Mouse (Mus musculus) layer of hippocampus, postnatal 25 days (tissue): ENCODE data around the gene Creld2. TPM values are rescaled to one million over a fixed set of nuclear protein-coding genes. Genes with fewer than 3 reads are reported as not detected.

ENCODE experiments used
- DNase-seq, 2 experiments: peaks; one replicate each; pipeline ENCODE4 v3.0.0; 2022; ENCODE audit warnings: mixed read lengths in 2 of 2, low spot score in 1 of 2; ENCODE audit errors: extremely low spot score in 1 of 2
- total RNA-seq, 2 experiments: library from RNA; stranded (reverse); gene quantifications; 2 replicates each; pipeline ENCODE4 v1.2.3; 2021

The Creld2 gene
- total RNA-seq, 2 experiments from 2014 or later, result 18.0 to 28.1 TPM

- no peak for DNase-seq
Observed at GRCm38 (mm10) chr15:88851507-88852149, 32.2 kb downstream of the Creld2 start.

- DNase-seq, result no peak
Observed at GRCm38 (mm10) chr15:88853106-88853505, 33.7 kb downstream of the Creld2 start.

- no peak for DNase-seq
Observed at GRCm38 (mm10) chr15:88854119-88854968, 34.9 kb downstream of the Creld2 start.

- no peak for DNase-seq
Observed at GRCm38 (mm10) chr15:88854969-88855830, 35.8 kb downstream of the Creld2 start.

GRCm38 (mm10) chr15:88855896-88856417 is 36.5 kb downstream of the Creld2 start:
- no peak for DNase-seq

- no peak for DNase-seq
Observed at GRCm38 (mm10) chr15:88856613-88857012, 37.2 kb downstream of the Creld2 start.

GRCm38 (mm10) chr15:88857361-88857760 is 37.9 kb downstream of the Creld2 start:
- no peak for DNase-seq

GRCm38 (mm10) chr15:88858141-88858541 is 38.7 kb downstream of the Creld2 start:
- no peak for DNase-seq

- no peak for DNase-seq
Observed at GRCm38 (mm10) chr15:88858707-88859106, 39.3 kb downstream of the Creld2 start.

- DNase-seq, result no peak
Observed at GRCm38 (mm10) chr15:88859206-88859970, 39.9 kb downstream of the Creld2 start.

GRCm38 (mm10) chr15:88860781-88861180 is 41.3 kb downstream of the Creld2 start:
- DNase-seq, result no peak

GRCm38 (mm10) chr15:88861772-88862622 is 42.6 kb downstream of the Creld2 start, which contains the start of gene Pim3:
TSS of gene Pim3 (plus strand) at chr15:88862186.
- peak; percentile 89 to 97 for DNase-seq

- DNase-seq, result peak; percentile 40 to 61
Observed at GRCm38 (mm10) chr15:88862881-88863694, 43.6 kb downstream of the Creld2 start.

- peak; percentile 68 to 85 for DNase-seq
Observed at GRCm38 (mm10) chr15:88863695-88864231, 44.3 kb downstream of the Creld2 start.

- DNase-seq, result peak in 1 of 2 experiments; percentile 29
Observed at GRCm38 (mm10) chr15:88864270-88865030, 45.0 kb downstream of the Creld2 start.

- DNase-seq, result no peak
Observed at GRCm38 (mm10) chr15:88865061-88865460, 45.6 kb downstream of the Creld2 start.
